Mouse (Mus musculus): ENCODE data around the gene Arhgef3. TPM values are rescaled to one million over a fixed set of nuclear protein-coding genes. Genes with fewer than 3 reads are reported as not detected.

Gene Arhgef3
- polyA plus RNA-seq, 1 experiment from 2014 or later: 9.0 TPM

DNA sequence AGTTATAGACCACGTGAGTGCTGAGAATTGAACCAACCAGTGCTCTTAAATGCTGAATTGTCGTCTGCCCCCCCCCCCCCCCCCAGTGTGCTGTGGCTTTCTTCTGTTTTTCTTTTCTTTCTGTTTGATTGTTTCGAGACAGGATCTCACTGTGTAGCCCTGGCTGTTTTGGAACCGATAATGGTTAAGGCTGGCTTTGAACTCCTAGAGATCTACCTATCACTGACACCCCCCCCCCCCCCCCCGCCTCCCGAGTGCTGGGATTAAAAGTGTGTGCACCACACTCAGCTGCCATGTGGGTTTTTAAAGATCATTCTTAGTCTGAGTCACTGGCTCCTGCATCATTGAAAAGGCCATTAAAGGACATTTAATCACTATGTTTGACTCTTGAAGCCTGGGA is 147.7 kb downstream of the Arhgef3 start:
- no peak for ATAC-seq (ENCODE audit: insufficient read depth)
- Histone ChIP-seq H3K36me3 (ENCODE audit: insufficient read depth) (no peaks in the 10 kb centered on the region), H3K9ac (no peak overlapping the region), H3K4me1 (ENCODE audit: insufficient read depth) (no peaks in the 10 kb centered on the region), H3K27me3 (ENCODE audit: insufficient read depth, low read length) (no peaks in the 10 kb centered on the region), H3K4me3 (ENCODE audit: low read depth, low read length) (no peak overlapping the region), H3K4me2 (no peak overlapping the region), H3K27ac (ENCODE audit: low read depth) (no peak overlapping the region), H3K9me3 (ENCODE audit: low read depth, low read length) (no peaks in the 10 kb centered on the region)
- WGBS: 68% methylated on average over 6 of the region's 6 CpGs
- no peak for TF ChIP-seq CTCF (IDR thresholded peaks at IDR 0.05; ENCODE audit: low read depth)
- no peak for DNase-seq

- Histone ChIP-seq H3K4me3 (ENCODE audit: low read depth, low read length) (no peak overlapping the region), H3K9ac (no peak overlapping the region), H3K27ac (ENCODE audit: low read depth) (no peak overlapping the region), H3K4me2 (no peak overlapping the region), H3K4me1 (ENCODE audit: insufficient read depth) (no peaks in the 10 kb centered on the region), H3K9me3 (ENCODE audit: low read depth, low read length) (no peaks in the 10 kb centered on the region), H3K27me3 (ENCODE audit: insufficient read depth, low read length) (no peaks in the 10 kb centered on the region), H3K36me3 (ENCODE audit: insufficient read depth) (no peaks in the 10 kb centered on the region)
- DNase-seq (no peak), ATAC-seq (ENCODE audit: insufficient read depth) (no peak)
- no peak for TF ChIP-seq CTCF (IDR thresholded peaks at IDR 0.05; ENCODE audit: low read depth)
- WGBS: 83% methylated on average over 1 of the region's 1 CpGs
Observed at GRCm38 (mm10) chr14:27266601-27267000, 151.9 kb downstream of the Arhgef3 start.

- Histone ChIP-seq H3K4me2 (no peak overlapping the region), H3K9ac (no peak overlapping the region), H3K36me3 (ENCODE audit: insufficient read depth) (no peaks in the 10 kb centered on the region), H3K27ac (ENCODE audit: low read depth) (no peak overlapping the region), H3K9me3 (ENCODE audit: low read depth, low read length) (no peaks in the 10 kb centered on the region), H3K27me3 (ENCODE audit: insufficient read depth, low read length) (no peaks in the 10 kb centered on the region), H3K4me1 (ENCODE audit: insufficient read depth) (no peaks in the 10 kb centered on the region), H3K4me3 (ENCODE audit: low read depth, low read length) (no peak overlapping the region)
- ATAC-seq (ENCODE audit: insufficient read depth): no peak
- no peak for TF ChIP-seq CTCF (IDR thresholded peaks at IDR 0.05; ENCODE audit: low read depth)
- 70% methylated on average over 5 of the region's 5 CpGs for WGBS
- no peak for DNase-seq
Observed at GRCm38 (mm10) chr14:27268137-27268536, 153.4 kb downstream of the Arhgef3 start.

DNA sequence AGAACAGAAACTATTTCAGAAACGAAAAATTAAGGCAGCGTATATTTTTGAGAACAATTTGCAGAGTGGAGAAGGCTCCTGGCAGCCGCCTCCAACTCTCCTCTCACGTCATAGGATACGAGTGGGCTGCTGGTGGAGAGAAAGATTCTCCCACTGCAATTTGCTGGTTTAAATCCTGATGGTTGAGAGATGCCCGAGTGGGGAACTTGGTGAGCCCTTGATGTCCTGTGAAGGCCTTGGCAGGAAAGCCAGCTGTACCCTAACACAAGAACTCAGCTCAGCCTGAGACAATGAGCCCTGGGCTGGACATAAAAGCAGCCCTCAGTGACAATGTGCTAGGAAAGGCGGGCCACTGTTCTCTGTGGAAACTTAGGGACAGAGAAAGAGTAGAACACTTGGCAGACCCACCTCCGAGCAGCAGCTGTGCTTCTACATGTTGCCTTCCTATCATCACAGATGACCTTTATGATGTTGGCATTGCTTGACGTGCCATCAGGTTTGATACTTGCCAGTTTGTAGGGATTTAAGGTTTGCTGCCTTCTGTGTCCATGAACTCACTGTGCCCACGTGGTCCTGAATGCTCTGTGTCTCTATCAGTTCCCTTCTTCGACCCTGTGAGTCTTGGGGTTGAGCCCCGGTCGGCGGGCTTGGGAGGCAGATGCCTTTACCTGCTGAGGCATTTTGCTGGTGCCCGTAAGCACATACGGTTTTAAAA is 154.4 kb downstream of the Arhgef3 start:
- no peaks in the 10 kb centered on the region for H3K9me3 ChIP-seq (ENCODE audit: low read depth, low read length)
- H3K27ac ChIP-seq (ENCODE audit: low read depth): no peak overlapping the region
- no peak overlapping the region for H3K9ac ChIP-seq
- H3K36me3 ChIP-seq (ENCODE audit: insufficient read depth): no peaks in the 10 kb centered on the region
- H3K4me3 ChIP-seq (ENCODE audit: low read depth, low read length): no peak overlapping the region
- no peaks in the 10 kb centered on the region for H3K27me3 ChIP-seq (ENCODE audit: insufficient read depth, low read length)
- no peak for ATAC-seq (ENCODE audit: insufficient read depth)
- H3K4me1 ChIP-seq (ENCODE audit: insufficient read depth): no peaks in the 10 kb centered on the region
- DNase-seq: no peak
- WGBS: 81% methylated on average over 16 of the region's 16 CpGs
- no peak for TF ChIP-seq CTCF (IDR thresholded peaks at IDR 0.05; ENCODE audit: low read depth)
- no peak overlapping the region for H3K4me2 ChIP-seq

- Histone ChIP-seq H3K4me3 (ENCODE audit: low read depth, low read length) (no peak overlapping the region), H3K4me1 (ENCODE audit: insufficient read depth) (no peaks in the 10 kb centered on the region), H3K9ac (no peak overlapping the region), H3K4me2 (no peak overlapping the region), H3K27ac (ENCODE audit: low read depth) (no peak overlapping the region), H3K9me3 (ENCODE audit: low read depth, low read length) (no peaks in the 10 kb centered on the region), H3K36me3 (ENCODE audit: insufficient read depth) (no peaks in the 10 kb centered on the region), H3K27me3 (ENCODE audit: insufficient read depth, low read length) (no peaks in the 10 kb centered on the region)
- DNase-seq: no peak
- WGBS: 43% methylated on average over 4 of the region's 4 CpGs
- ATAC-seq (ENCODE audit: insufficient read depth): no peak
- TF ChIP-seq CTCF (IDR thresholded peaks at IDR 0.05; ENCODE audit: low read depth): no peak
Observed at GRCm38 (mm10) chr14:27269836-27270235, 155.1 kb downstream of the Arhgef3 start.

DNA sequence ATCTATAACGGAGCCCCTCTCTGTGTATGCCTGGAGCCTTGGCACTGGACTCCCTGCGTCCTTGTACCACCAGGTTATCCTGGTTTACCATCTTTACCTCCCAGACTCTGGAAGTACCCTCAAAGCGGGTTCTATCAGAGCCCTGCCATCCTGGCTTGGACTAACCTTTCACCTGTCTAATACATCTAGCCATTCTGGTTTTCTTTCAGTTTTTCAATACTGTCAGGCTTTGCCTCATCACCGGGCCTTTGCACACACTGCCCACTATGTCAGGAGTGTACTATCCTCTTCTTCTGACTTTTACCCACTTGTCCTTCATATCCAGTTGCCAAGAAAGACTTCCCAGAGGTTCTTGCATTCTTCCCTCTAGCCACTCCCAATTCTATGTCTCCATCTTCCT is 155.8 kb downstream of the Arhgef3 start:
- H3K36me3 ChIP-seq (ENCODE audit: insufficient read depth): no peaks in the 10 kb centered on the region
- no peak for ATAC-seq (ENCODE audit: insufficient read depth)
- H3K4me3 ChIP-seq (ENCODE audit: low read depth, low read length): no peak overlapping the region
- TF ChIP-seq CTCF (IDR thresholded peaks at IDR 0.05; ENCODE audit: low read depth): no peak
- no peaks in the 10 kb centered on the region for H3K27me3 ChIP-seq (ENCODE audit: insufficient read depth, low read length)
- H3K9me3 ChIP-seq (ENCODE audit: low read depth, low read length): no peaks in the 10 kb centered on the region
- no peak overlapping the region for H3K4me2 ChIP-seq
- DNase-seq: no peak
- H3K27ac ChIP-seq (ENCODE audit: low read depth): no peak overlapping the region
- 92% methylated on average over 4 of the region's 4 CpGs for WGBS
- H3K4me1 ChIP-seq (ENCODE audit: insufficient read depth): no peaks in the 10 kb centered on the region
- H3K9ac ChIP-seq: no peak overlapping the region

- 49% methylated on average over 10 of the region's 10 CpGs for WGBS
- H3K4me3 ChIP-seq (ENCODE audit: low read depth, low read length): no peak overlapping the region
- H3K9me3 ChIP-seq (ENCODE audit: low read depth, low read length): no peaks in the 10 kb centered on the region
- no peaks in the 10 kb centered on the region for H3K4me1 ChIP-seq (ENCODE audit: insufficient read depth)
- no peak overlapping the region for H3K4me2 ChIP-seq
- H3K9ac ChIP-seq: no peak overlapping the region
- H3K27ac ChIP-seq (ENCODE audit: low read depth): no peak overlapping the region
- ATAC-seq (ENCODE audit: insufficient read depth): no peak
- DNase-seq: no peak
- no peak for TF ChIP-seq CTCF (IDR thresholded peaks at IDR 0.05; ENCODE audit: low read depth)
- H3K27me3 ChIP-seq (ENCODE audit: insufficient read depth, low read length): no peaks in the 10 kb centered on the region
- H3K36me3 ChIP-seq (ENCODE audit: insufficient read depth): no peaks in the 10 kb centered on the region
Observed at GRCm38 (mm10) chr14:27271371-27272071, 156.8 kb downstream of the Arhgef3 start.
